Mouse (Mus musculus): Measurements from ENCODE around the gene Gm13057. TPM values are rescaled to one million over a fixed set of nuclear protein-coding genes. Genes with fewer than 3 reads are reported as not detected.
"Not testable (repeated sequence)": the region's sequence is repeated elsewhere in the genome, so short reads cannot be mapped to it uniquely, and the experiment has no call there.

Gm13057 gene
- not detected for total RNA-seq (2021)

DNA sequence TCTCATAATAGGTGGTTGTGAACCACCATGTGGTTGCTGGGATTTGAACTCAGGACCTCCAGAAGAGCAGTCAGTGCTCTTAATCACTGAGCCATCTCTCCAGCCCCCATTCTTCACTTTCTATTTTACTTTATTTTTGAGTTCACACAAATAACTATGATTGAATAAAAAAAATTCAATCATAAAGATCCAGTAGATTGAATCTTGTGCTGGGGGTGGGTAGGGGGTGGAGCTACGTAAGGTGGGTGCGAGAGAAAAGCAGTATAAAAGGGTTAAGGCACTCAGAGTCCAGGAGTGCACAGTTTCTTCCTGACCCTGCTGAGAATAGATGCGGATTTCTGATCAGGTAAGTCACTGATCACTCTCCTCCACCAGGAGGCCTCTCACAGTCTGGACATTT is at the start of gene Gm13057, which contains the start of gene BC080695:
TSS of gene Gm13057 (plus strand) at position 310 of the 400 bp plus-strand sequence.
TSS of gene BC080695 (plus strand) at position 301 of the 400 bp plus-strand sequence.
- intact Hi-C loops (cut with DNase I); DNase-seq (ENCODE audit: low spot score): not testable (repeated sequence)

DNA sequence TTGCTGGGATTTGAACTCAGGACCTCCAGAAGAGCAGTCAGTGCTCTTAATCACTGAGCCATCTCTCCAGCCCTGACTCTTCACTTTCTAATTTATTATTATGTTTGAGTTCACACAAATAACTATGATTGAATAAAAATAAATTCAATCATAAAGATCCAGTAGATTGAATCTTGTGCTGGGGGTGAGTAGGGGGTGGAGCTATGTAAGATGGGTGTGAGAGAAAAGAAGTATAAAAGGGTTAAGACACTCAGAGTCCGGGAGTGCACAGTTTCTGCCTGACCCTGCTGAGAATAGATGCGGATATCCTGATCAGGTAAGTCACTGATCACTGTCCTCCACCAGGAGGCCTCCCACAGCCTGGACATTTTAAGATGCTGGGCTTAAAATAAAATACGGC is 40.5 kb upstream of the Gm13057 start, which contains the start of gene Gm13043:
TSS of gene Gm13043 (plus strand) at position 301 of the 400 bp plus-strand sequence.
- intact Hi-C loops (cut with DNase I), result no loop called here

DNA sequence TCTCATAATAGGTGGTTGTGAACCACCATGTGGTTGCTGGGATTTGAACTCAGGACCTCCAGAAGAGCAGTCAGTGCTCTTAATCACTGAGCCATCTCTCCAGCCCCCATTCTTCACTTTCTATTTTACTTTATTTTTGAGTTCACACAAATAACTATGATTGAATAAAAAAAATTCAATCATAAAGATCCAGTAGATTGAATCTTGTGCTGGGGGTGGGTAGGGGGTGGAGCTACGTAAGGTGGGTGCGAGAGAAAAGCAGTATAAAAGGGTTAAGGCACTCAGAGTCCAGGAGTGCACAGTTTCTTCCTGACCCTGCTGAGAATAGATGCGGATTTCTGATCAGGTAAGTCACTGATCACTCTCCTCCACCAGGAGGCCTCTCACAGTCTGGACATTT is 15.9 kb upstream of the Gm13057 start, which contains the start of gene Gm13040:
TSS of gene Gm13040 (plus strand) at position 301 of the 400 bp plus-strand sequence.
- intact Hi-C loops (cut with DNase I); DNase-seq (ENCODE audit: low spot score): not testable (repeated sequence)

More for the DNA sequence above, 40.5 kb upstream of the Gm13057 start, which contains the start of gene Gm13043:
- DNase-seq (ENCODE audit: low spot score), result no peak

Other genes with a start within 250 kb of the Gm13057 start
- gene Lrrc38, start 202.0 kb upstream of the Gm13057 start, total RNA-seq (2021), result under 1 TPM; 0.21 to 0.22 TPM
- gene Pramel1, start 157.3 kb upstream of the Gm13057 start, total RNA-seq (2021), result not detected
- 1 to 10 TPM; 9.1 to 9.3 TPM for gene Pramef8, start 139.3 kb upstream of the Gm13057 start, total RNA-seq (2021)
- not detected for gene Oog4, start 101.4 kb upstream of the Gm13057 start, total RNA-seq (2021)
- gene Gm13043, start 40.4 kb upstream of the Gm13057 start, total RNA-seq (2021), result not detected
- not detected for gene Gm13040, start 15.8 kb upstream of the Gm13057 start, total RNA-seq (2021)
- not detected for gene BC080695, start within 50 bp of the Gm13057 start, total RNA-seq (2021)
- gene Gm13083, start 63.3 kb downstream of the Gm13057 start, total RNA-seq (2021), result not detected
- not detected for gene Gm13088, start 105.5 kb downstream of the Gm13057 start, total RNA-seq (2021)
- gene Gm13089, start 151.0 kb downstream of the Gm13057 start, total RNA-seq (2021), result not detected
- gene Gm13078, start 167.7 kb downstream of the Gm13057 start, total RNA-seq (2021), result not detected
- gene Gm13023, start 237.6 kb downstream of the Gm13057 start, total RNA-seq (2021), result not detected

Data from heart, postnatal 25 days (tissue).